ENCODE assay signal across 29 mouse cellular contexts in genomic region chr13:34786634-34787033, GRCm38 (mm10). TPM values are rescaled to one million over a fixed set of nuclear protein-coding genes. Genes with fewer than 3 reads are reported as not detected.
DNase-seq lines count a peak whose midpoint lies in the region; ATAC-seq and TF ChIP-seq lines count a peak whose summit lies in the region.
"Had no signal": no experiment of that assay in that cellular context is flagged by ENCODE, and none has a peak within 500 bp of the region (broad histone marks: within the 10 kb centered on the region; RNA-seq: fewer than 3 reads in every experiment).

No protein-coding gene starts in this region.

- no peaks in the 10 kb centered on the region for H3K36me3 ChIP-seq in MEL (ENCODE audit: control insufficient read depth in 1 of 2, insufficient read depth in 2 of 2, low read length in 2 of 2)
- no peaks in the 10 kb centered on the region for H3K36me3 ChIP-seq in liver, embryonic 14.5 days (replicated peaks; ENCODE audit: control insufficient read depth, insufficient read depth, low read depth)
- H3K36me3 ChIP-seq: embryonic facial prominence, embryonic 10.5 days; forebrain, embryonic 12.5 days; heart, embryonic 10.5 days; hindbrain, embryonic 12.5 days had no signal

- TF ChIP-seq EP300 in MEL (IDR thresholded peaks at IDR 0.05; ENCODE audit: low read depth in 1 of 2, low read length in 2 of 2): peak in 1 of 2 experiments; percentile 12; a peak in 1 of 4 replicates
- peak; percentile 71 for TF ChIP-seq EP300 in liver, embryonic 14.5 days (IDR thresholded peaks at IDR 0.05; ENCODE audit: low read depth)

- DNase-seq in MEL (ENCODE audit: low read depth, low spot score): peak; percentile 39
- DNase-seq in MN1 (ENCODE audit: low spot score): peak; percentile 18
- DNase-seq in liver, embryonic 14.5 days (ENCODE audit: low read depth in 3 of 3, low spot score in 3 of 3): peak; percentile 29 to 37 (median 33)
- no peak for DNase-seq in cerebellum, postnatal 25 days
- no peak for DNase-seq in ovary, adult 18-20 months (ENCODE audit: low spot score)
- DNase-seq: adrenal gland, postnatal 14 days; cerebellum, adult 11 months; cerebellum, adult 8-10 months; cerebellum, postnatal 14 days; gastrocnemius, postnatal 10 days; heart, adult 18-20 months; heart, postnatal 10 days; heart, postnatal 4 days had no signal

- no peaks in the 10 kb centered on the region for H3K79me2 ChIP-seq in MEL (ENCODE audit: control insufficient read depth, insufficient read depth, low read length, poor library complexity)

- H3K9me3 ChIP-seq in MEL (replicated peaks; ENCODE audit: insufficient read depth, low read length): no peaks in the 10 kb centered on the region
- H3K9me3 ChIP-seq in liver, embryonic 14.5 days (ENCODE audit: control insufficient read depth, low read length): no peaks in the 10 kb centered on the region
- H3K9me3 ChIP-seq: embryonic facial prominence, embryonic 10.5 days; forebrain, embryonic 12.5 days; heart, embryonic 10.5 days; hindbrain, embryonic 12.5 days had no signal

- 0 out of 2 replicates have a peak, but pooled peaks have one; percentile 58 for ATAC-seq in liver, embryonic 14.5 days (ENCODE audit: insufficient read depth)
- peak; percentile 41; the same call in 1 of the 2 replicates for ATAC-seq in megakaryocyte-erythroid progenitor cell, adult 5-6 weeks (replicated peaks; ENCODE audit: low FRiP score, low TSS enrichment, poor library complexity, severe bottlenecking)
- ATAC-seq: activated CD4-positive, CD25-positive, alpha-beta regulatory T cell, adult 4 months; forebrain, embryonic 16.5 days; hindbrain, embryonic 16.5 days; inflammation-experienced regulatory T-cells, adult 6 months; Patski had no signal

- H3K4me3 ChIP-seq in MEL (ENCODE audit: control insufficient read depth in 1 of 2, insufficient read depth in 1 of 2, low read depth in 2 of 2, low read length in 2 of 2): no peak overlapping the region
- H3K4me3 ChIP-seq in liver, embryonic 14.5 days (ENCODE audit: insufficient read depth in 1 of 2, low read depth in 2 of 2, low read length in 2 of 2): no peak overlapping the region
- H3K4me3 ChIP-seq: embryonic facial prominence, embryonic 10.5 days; erythroblast, embryonic 14.5 days; forebrain, embryonic 12.5 days; heart, embryonic 10.5 days; hindbrain, embryonic 12.5 days had no signal

- H3K4me2 ChIP-seq in liver, embryonic 14.5 days (ENCODE audit: low read depth): no peak overlapping the region
- H3K4me2 ChIP-seq: forebrain, embryonic 12.5 days; hindbrain, embryonic 12.5 days had no signal

- no peak for TF ChIP-seq POLR2A in MEL (IDR thresholded peaks at IDR 0.05; ENCODE audit: control insufficient read depth in 1 of 2, insufficient read depth in 1 of 2, low read depth in 1 of 2, low read length in 2 of 2, poor library complexity in 1 of 2)

- no peak overlapping the region for H3K27ac ChIP-seq in MEL (ENCODE audit: control insufficient read depth, low read depth, low read length)
- no peak overlapping the region; the same call in 1 of the 2 replicates for H3K27ac ChIP-seq in liver, embryonic 14.5 days
- H3K27ac ChIP-seq: embryonic facial prominence, embryonic 10.5 days; forebrain, embryonic 12.5 days; heart, embryonic 10.5 days; hindbrain, embryonic 12.5 days had no signal

- TF ChIP-seq RAD21 in MEL (IDR thresholded peaks at IDR 0.05; ENCODE audit: low read depth, low read length): no peak

- WGBS in liver, embryonic 14.5 days (ENCODE audit: insufficient replicate concordance): 35% methylated on average over 5 of the region's 5 CpGs

- H3K4me1 ChIP-seq in MEL (ENCODE audit: control insufficient read depth in 1 of 2, insufficient read depth in 2 of 2, low read length in 2 of 2): no peaks in the 10 kb centered on the region
- H3K4me1 ChIP-seq in liver, embryonic 14.5 days (replicated peaks; ENCODE audit: control insufficient read depth in 2 of 2, insufficient read depth in 2 of 2, low read length in 1 of 2): peaks cover 7 to 25% of the 10 kb centered on the region in 2 experiments
- H3K4me1 ChIP-seq: forebrain, embryonic 12.5 days; heart, embryonic 10.5 days; hindbrain, embryonic 12.5 days had no signal

- H3K27me3 ChIP-seq in MEL (ENCODE audit: control insufficient read depth in 1 of 2, insufficient read depth in 2 of 2, low read length in 2 of 2): no peaks in the 10 kb centered on the region; a peak in 1 of 4 replicates
- H3K27me3 ChIP-seq in liver, embryonic 14.5 days (ENCODE audit: control insufficient read depth, insufficient read depth, low read length): no peaks in the 10 kb centered on the region
- H3K27me3 ChIP-seq: forebrain, embryonic 12.5 days; hindbrain, embryonic 12.5 days; Patski had no signal

- TF ChIP-seq CTCF in MEL (IDR thresholded peaks at IDR 0.05 in 2 of 3, conservative IDR thresholded peaks at IDR 0.05 in 1 of 3; ENCODE audit: control insufficient read depth in 1 of 3, insufficient read depth in 1 of 3, low read depth in 2 of 3, low read length in 3 of 3, poor library complexity in 1 of 3, severe bottlenecking in 1 of 3): no peak
- TF ChIP-seq CTCF in liver, embryonic 14.5 days (IDR thresholded peaks at IDR 0.05; ENCODE audit: low read depth): no peak

- no peak overlapping the region for H3K9ac ChIP-seq in MEL (ENCODE audit: control insufficient read depth, low read depth, low read length, poor library complexity, severe bottlenecking)
- no peak overlapping the region for H3K9ac ChIP-seq in liver, embryonic 14.5 days (replicated peaks)
- H3K9ac ChIP-seq: forebrain, embryonic 12.5 days; hindbrain, embryonic 12.5 days had no signal

TF ChIP-seq in MEL, 35 proteins besides CTCF, POLR2A, EP300 and RAD21:
- TF ChIP-seq TAL1 (IDR thresholded peaks at IDR 0.05; ENCODE audit: low read length): peak; percentile 51; the same call in 1 of the 2 replicates
- TF ChIP-seq CHD2 (IDR thresholded peaks at IDR 0.05; ENCODE audit: low read length): no peak

RNA-seq across cellular contexts. Expression of gene Fam50b, which starts 52.0 kb away (rescaled TPM):
- total RNA-seq in MEL (2012; rRNA removed): not detected in 2 replicates
- polyA plus RNA-seq in MEL (2012; ENCODE audit: insufficient read depth in 1 of 2, insufficient read length in 2 of 2, low read depth in 1 of 2, low replicate concordance in 2 of 2, missing spikeins in 1 of 2): not detected
- 0.04 TPM in 1 of 2 replicates, not detected in the other for polyA plus RNA-seq in liver, embryonic 14.5 days (2012; rRNA removed)
- not detected in 2 replicates for polyA plus RNA-seq in liver, embryonic 14.5 days (2014; fragmentation: Nextera tagmentation; extraction: Ambion mirVana)
- total RNA-seq in megakaryocyte-erythroid progenitor cell, adult 5-6 weeks (2014; fragmentation: Nextera tagmentation): not detected in 2 replicates
- total RNA-seq in megakaryocyte-erythroid progenitor cell, adult 5-6 weeks (2017): not detected in 2 replicates
- total RNA-seq: adrenal gland, adult 18-20 months; adrenal gland, postnatal 14 days; gastrocnemius, postnatal 10 days; gastrocnemius, postnatal 4 days; heart, adult 18-20 months; heart, postnatal 10 days; heart, postnatal 4 days had no signal
- polyA plus RNA-seq: activated CD4-positive, CD25-positive, alpha-beta regulatory T cell, adult 4 months; cortical plate, adult 2 months; embryonic facial prominence, embryonic 10.5 days; erythroblast, embryonic 14.5 days; forebrain, embryonic 12.5 days; forebrain, embryonic 16.5 days; frontal cortex, adult 2 months; heart, embryonic 10.5 days; heart, embryonic 14.5 days; hindbrain, embryonic 16.5 days; inflammation-experienced regulatory T-cells, adult 6 months; Patski had no signal

Comparison
In these comparisons a context has a peak if more than half of its experiments do, and no peak if none do; other contexts are left out.
1. DNase-seq: peak in MEL (single experiment), MN1 (single experiment) and liver, embryonic 14.5 days (3 of 3); none in cerebellum, postnatal 25 days (0 of 2) and ovary, adult 18-20 months (single experiment).